Mouse (Mus musculus) liver, embryonic 15.5 days (tissue): ENCODE measurements around the gene Ces1a. TPM values are rescaled to one million over a fixed set of nuclear protein-coding genes. Genes with fewer than 3 reads are reported as not detected.

ENCODE experiments used
- ATAC-seq: fragments of 200-750 bp; cut with Nextera tagmentation; 2 replicates; pipeline ENCODE4 v1.8.0; 2017; ENCODE audit warnings: moderate number of reproducible peaks, mild to moderate bottlenecking, moderate library complexity; ENCODE audit not compliant: insufficient read depth
- H3K27ac ChIP-seq: fragments of 300-500 bp; sonication (generic); replicated peaks from 2 replicates; pipeline ENCODE4 v1.5.1; 2015; ENCODE audit warnings: mild to moderate bottlenecking, inconsistent platforms
- H3K27me3 ChIP-seq: fragments of 300-500 bp; sonication (generic); 2 replicates; pipeline ENCODE4 v1.6.1; 2015; ENCODE audit warnings: mild to moderate bottlenecking, inconsistent platforms
- H3K36me3 ChIP-seq: fragments of 300-500 bp; sonication (generic); replicated peaks from 2 replicates; pipeline ENCODE4 v1.6.1; 2015; ENCODE audit warnings: moderate library complexity, mild to moderate bottlenecking, inconsistent platforms
- H3K4me1 ChIP-seq: fragments of 300-500 bp; sonication (generic); replicated peaks from 2 replicates; pipeline ENCODE4 v1.6.1; 2015; ENCODE audit warnings: inconsistent platforms
- H3K4me2 ChIP-seq: fragments of 300-500 bp; sonication (generic); 2 replicates; pipeline ENCODE4 v1.6.1; 2015; ENCODE audit warnings: moderate library complexity, mild to moderate bottlenecking, inconsistent platforms
- H3K4me3 ChIP-seq: fragments of 300-500 bp; sonication (generic); replicated peaks from 2 replicates; pipeline ENCODE4 v1.5.1; 2015; ENCODE audit warnings: mild to moderate bottlenecking, inconsistent platforms
- H3K9ac ChIP-seq: fragments of 300-500 bp; sonication (generic); 2 replicates; pipeline ENCODE4 v1.6.1; 2015; ENCODE audit warnings: moderate library complexity, mild to moderate bottlenecking, inconsistent platforms
- H3K9me3 ChIP-seq: fragments of 300-500 bp; sonication (generic); replicated peaks from 2 replicates; pipeline ENCODE4 v1.6.1; 2016; ENCODE audit warnings: inconsistent platforms
- WGBS: fragments of 180-500 bp; shearing (Covaris S2); methylation state at CpG from one replicate; pipeline ENCODE4 v1.1.7; 2015; ENCODE audit warnings: mixed read lengths; ENCODE audit not compliant: insufficient replicate concordance; 5-methylcytosine and 5-hydroxymethylcytosine counted together
- polyA plus RNA-seq: library from polyadenylated mRNA; unstranded; fragments of >200 nt; fragmentation: Nextera tagmentation; extraction: Ambion mirVana; gene quantifications from 2 replicates; pipeline ENCODE4 v1.2.1, GENCODE M21; 2015

Gene Ces1a
- polyA plus RNA-seq = not detected in 2 replicates

GRCm38 (mm10) chr8:93048092-93048491 lies at the start of gene Ces1a:
Ces1a (minus strand) TSS chr8:93048192.
- Histone ChIP-seq H3K4me1 (no peaks in the 10 kb centered on the region), H3K27ac (no peak within 1 kb of the TSS), H3K27me3 (no peaks in the 10 kb centered on the region), H3K9me3 (no peaks in the 10 kb centered on the region), H3K9ac (no peak within 1 kb of the TSS), H3K36me3 (no peaks in the 10 kb centered on the region), H3K4me3 (no peak within 1 kb of the TSS), H3K4me2 (no peak within 1 kb of the TSS)
- no peak for ATAC-seq
- WGBS = 43% methylated on average over 3 of the region's 3 CpGs

DNA sequence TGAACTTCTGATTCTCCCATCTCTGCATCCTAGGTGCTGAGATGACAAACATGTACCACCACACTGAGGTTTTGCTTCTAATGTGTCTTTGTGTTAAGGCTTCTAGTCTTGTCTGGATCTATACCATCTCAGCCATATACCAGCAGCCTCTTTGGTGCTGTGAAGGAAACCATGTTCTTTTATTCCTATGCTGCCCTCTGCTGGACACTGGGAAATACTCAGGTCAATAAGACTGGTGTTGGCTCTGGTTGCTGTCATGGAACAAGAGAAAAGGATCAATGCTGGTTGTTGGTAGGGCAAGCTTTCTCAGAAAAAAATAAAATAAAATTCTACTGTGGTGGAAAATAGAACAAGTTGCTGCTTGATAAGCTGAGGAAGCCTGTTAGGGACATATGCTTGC lies 47.4 kb upstream of the Ces1a start:
- Histone ChIP-seq H3K4me2 (no peak overlapping the region), H3K9ac (no peak overlapping the region), H3K9me3 (no peaks in the 10 kb centered on the region), H3K36me3 (no peaks in the 10 kb centered on the region), H3K27me3 (no peaks in the 10 kb centered on the region), H3K27ac (no peak overlapping the region), H3K4me1 (no peaks in the 10 kb centered on the region), H3K4me3 (no peak overlapping the region)
- ATAC-seq = no peak

DNA sequence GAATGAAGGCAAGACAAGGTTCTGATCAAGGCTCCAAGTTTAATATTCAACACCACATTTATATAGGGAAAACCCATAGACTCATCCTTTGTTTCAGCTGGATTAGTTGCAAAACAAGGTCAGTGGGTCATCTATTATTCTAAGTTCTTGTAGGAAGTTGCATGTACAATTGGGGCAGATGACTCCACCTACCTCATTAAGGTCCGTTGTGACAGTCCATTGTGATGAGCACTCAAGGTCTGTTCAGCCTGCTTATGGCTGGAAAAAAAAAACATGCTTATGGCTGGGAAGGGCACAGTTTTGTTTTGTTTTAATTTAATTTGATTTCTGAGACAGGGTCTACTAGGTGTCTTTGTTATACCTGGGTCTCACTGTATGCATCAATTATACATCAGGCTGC lies 43.3 kb upstream of the Ces1a start:
- no peak overlapping the region for H3K4me3 ChIP-seq
- 53% methylated on average over 1 of the region's 1 CpGs for WGBS
- H3K36me3 ChIP-seq = no peaks in the 10 kb centered on the region
- no peaks in the 10 kb centered on the region for H3K4me1 ChIP-seq
- H3K4me2 ChIP-seq = no peak overlapping the region
- H3K9me3 ChIP-seq = no peaks in the 10 kb centered on the region
- H3K9ac ChIP-seq = no peak overlapping the region
- ATAC-seq = no peak
- no peaks in the 10 kb centered on the region for H3K27me3 ChIP-seq
- H3K27ac ChIP-seq = no peak overlapping the region

DNA sequence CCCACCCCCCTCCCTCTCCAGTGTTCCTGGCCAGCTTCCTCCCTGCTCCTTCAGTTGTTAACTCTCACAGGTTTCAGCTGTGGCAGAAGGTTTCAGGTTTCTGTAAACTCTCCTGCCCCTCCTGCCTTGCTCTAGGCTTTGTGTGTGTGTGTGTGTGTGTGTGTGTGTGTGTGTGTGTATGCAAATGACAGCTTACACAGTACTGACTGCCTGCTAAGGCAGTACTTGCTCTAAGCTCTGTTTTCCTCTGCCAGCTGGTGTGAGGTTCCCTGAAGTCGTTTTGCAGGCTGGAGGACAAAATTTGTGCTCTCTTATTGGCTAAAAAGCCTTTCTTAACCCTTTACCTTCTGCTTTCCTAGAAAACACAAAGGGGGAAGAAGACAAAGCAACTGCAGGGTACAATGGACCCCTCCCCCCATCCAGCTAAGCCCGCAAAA lies 40.7 kb upstream of the Ces1a start:
- no peaks in the 10 kb centered on the region for H3K4me1 ChIP-seq
- no peaks in the 10 kb centered on the region for H3K9me3 ChIP-seq
- H3K4me3 ChIP-seq = no peak overlapping the region
- H3K36me3 ChIP-seq = no peaks in the 10 kb centered on the region
- 6% methylated on average over 2 of the region's 2 CpGs for WGBS
- ATAC-seq = no peak
- H3K27ac ChIP-seq = no peak overlapping the region
- H3K9ac ChIP-seq = no peak overlapping the region
- no peak overlapping the region for H3K4me2 ChIP-seq
- H3K27me3 ChIP-seq = no peaks in the 10 kb centered on the region

- H3K4me1 ChIP-seq = no peaks in the 10 kb centered on the region
- H3K36me3 ChIP-seq = no peaks in the 10 kb centered on the region
- H3K4me3 ChIP-seq = no peak overlapping the region
- no peaks in the 10 kb centered on the region for H3K27me3 ChIP-seq
- 30% methylated on average over 7 of the region's 7 CpGs for WGBS
- no peak overlapping the region for H3K4me2 ChIP-seq
- H3K9ac ChIP-seq = no peak overlapping the region
- H3K9me3 ChIP-seq = no peaks in the 10 kb centered on the region
- no peak for ATAC-seq
- no peak overlapping the region for H3K27ac ChIP-seq
These were observed 40.2 kb upstream of the Ces1a start for GRCm38 (mm10) chr8:93088193-93088592.

GRCm38 (mm10) chr8:93079887-93080286 lies 31.9 kb upstream of the Ces1a start, which contains the start of gene Ces1b:
Ces1b (minus strand) TSS chr8:93080017.
- Histone ChIP-seq H3K4me1 (no peaks in the 10 kb centered on the region), H3K36me3 (no peaks in the 10 kb centered on the region), H3K9ac (no peak within 1 kb of the TSS), H3K27ac (no peak within 1 kb of the TSS), H3K4me3 (no peak within 1 kb of the TSS), H3K4me2 (no peak within 1 kb of the TSS), H3K27me3 (no peaks in the 10 kb centered on the region), H3K9me3 (no peaks in the 10 kb centered on the region)
- ATAC-seq = no peak
- 47% methylated on average over 2 of the region's 2 CpGs for WGBS

DNA sequence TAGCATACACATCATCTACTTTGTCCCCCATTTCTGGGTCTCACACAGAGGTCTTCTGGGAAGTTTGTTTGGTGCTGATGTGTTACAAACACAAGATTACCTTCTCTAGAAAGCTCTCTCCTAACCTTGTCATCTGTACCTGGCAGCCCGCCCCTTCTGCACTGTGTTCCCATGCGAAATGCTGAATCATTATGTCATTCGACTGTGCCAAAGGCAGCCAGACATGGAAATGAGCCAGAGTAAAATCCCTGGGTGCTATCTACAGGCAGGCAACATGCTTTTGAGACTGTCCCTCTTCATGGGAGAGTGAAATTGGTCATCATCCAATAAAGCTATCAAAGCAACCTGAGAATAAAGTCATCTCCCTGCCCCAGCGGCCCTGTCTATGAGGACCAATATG lies 27.3 kb upstream of the Ces1a start:
- Histone ChIP-seq H3K9ac (no peak overlapping the region), H3K4me3 (no peak overlapping the region), H3K4me2 (no peak overlapping the region), H3K27ac (no peak overlapping the region), H3K36me3 (no peaks in the 10 kb centered on the region), H3K27me3 (no peaks in the 10 kb centered on the region), H3K4me1 (no peaks in the 10 kb centered on the region), H3K9me3 (no peaks in the 10 kb centered on the region)
- ATAC-seq = no peak
- 67% methylated on average over 4 of the region's 4 CpGs for WGBS

- H3K4me2 ChIP-seq = no peak overlapping the region
- no peak for ATAC-seq
- no peak overlapping the region for H3K4me3 ChIP-seq
- H3K36me3 ChIP-seq = no peaks in the 10 kb centered on the region
- no peak overlapping the region for H3K27ac ChIP-seq
- H3K27me3 ChIP-seq = no peaks in the 10 kb centered on the region
- H3K9ac ChIP-seq = no peak overlapping the region
- H3K4me1 ChIP-seq = no peaks in the 10 kb centered on the region
- no peaks in the 10 kb centered on the region for H3K9me3 ChIP-seq
- 60% methylated on average over 3 of the region's 3 CpGs for whole genome bisulfite sequencing
These were observed 15.6 kb upstream of the Ces1a start for GRCm38 (mm10) chr8:93063416-93064117.

DNA sequence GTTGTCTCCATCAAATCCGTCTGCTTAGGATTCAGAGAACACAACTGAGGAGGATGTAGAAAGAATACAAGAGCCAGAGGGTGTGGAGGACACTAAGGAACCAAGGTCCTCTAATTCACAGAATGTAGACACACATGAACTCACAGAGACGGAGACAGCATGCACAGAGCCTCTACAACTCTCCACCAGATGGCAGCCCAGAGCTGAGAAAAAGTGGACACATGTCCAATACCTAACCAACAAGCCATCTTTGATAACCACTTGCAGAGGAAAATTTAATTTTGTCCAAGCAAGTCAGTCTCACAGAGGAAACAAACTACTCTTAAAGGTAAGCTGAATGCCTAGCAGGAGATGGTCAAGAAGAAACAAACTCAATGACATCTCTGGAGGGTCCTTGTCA lies 11.2 kb upstream of the Ces1a start:
- Histone ChIP-seq H3K9me3 (no peaks in the 10 kb centered on the region), H3K4me1 (no peaks in the 10 kb centered on the region), H3K4me2 (no peak overlapping the region), H3K4me3 (no peak overlapping the region), H3K27me3 (no peaks in the 10 kb centered on the region), H3K9ac (no peak overlapping the region), H3K36me3 (no peaks in the 10 kb centered on the region), H3K27ac (no peak overlapping the region)
- 9% methylated on average over 2 of the region's 2 CpGs for WGBS
- ATAC-seq = no peak

GRCm38 (mm10) chr8:93055238-93055637 lies 7.2 kb upstream of the Ces1a start:
- no peaks in the 10 kb centered on the region for H3K36me3 ChIP-seq
- no peak overlapping the region for H3K9ac ChIP-seq
- no peaks in the 10 kb centered on the region for H3K4me1 ChIP-seq
- ATAC-seq = no peak; the same call in 1 of the 2 replicates
- H3K27me3 ChIP-seq = no peaks in the 10 kb centered on the region
- H3K9me3 ChIP-seq = no peaks in the 10 kb centered on the region
- no peak overlapping the region for H3K27ac ChIP-seq
- H3K4me3 ChIP-seq = no peak overlapping the region
- no peak overlapping the region for H3K4me2 ChIP-seq
- 18% methylated on average over 2 of the region's 2 CpGs for WGBS

DNA sequence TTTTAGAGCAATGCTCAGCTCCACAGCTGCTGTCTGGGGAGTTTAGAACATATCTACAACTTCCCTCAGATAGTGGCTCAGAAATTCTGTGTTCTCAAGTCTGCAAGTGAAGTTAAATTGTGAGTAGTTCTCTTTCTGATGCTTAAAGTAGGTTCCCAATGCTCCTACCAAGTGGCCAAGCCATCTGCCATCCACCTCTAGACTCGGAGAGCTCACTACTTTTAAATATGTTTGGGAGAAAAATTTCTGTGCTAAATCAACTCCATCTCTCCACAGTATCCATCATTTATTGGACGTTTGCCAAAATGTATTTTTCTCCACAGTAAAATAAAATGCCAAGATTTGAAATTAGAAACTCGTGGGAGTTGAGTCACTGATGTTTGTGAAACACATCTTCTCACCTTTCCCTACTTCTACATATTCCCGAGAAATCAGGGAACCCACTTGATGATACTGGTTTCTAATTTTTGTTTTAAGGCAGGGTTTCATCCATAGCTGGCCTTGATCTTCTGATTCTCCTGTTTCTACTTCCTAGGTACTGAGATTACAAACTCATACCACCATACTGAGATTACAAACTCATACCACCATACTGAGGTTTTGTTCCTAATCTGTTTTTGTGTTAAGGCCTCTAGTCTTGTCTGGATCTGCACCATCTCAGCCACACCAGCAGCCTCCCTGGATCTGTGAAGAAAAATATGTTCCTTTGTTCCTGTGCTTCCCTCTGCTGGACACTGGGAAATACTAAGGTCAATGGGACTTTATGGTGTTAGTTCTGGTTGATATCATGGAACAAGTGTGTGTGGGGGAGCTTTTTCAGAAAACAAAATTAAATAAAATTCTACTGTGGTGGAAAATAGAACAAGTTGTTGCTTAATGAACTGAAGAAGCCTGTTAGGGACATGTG lies 771 bp upstream of the Ces1a start:
- Histone ChIP-seq H3K27ac (no peak overlapping the region), H3K9me3 (no peaks in the 10 kb centered on the region), H3K4me2 (no peak overlapping the region), H3K4me3 (no peak overlapping the region), H3K36me3 (no peaks in the 10 kb centered on the region), H3K9ac (no peak overlapping the region), H3K4me1 (no peaks in the 10 kb centered on the region), H3K27me3 (no peaks in the 10 kb centered on the region)
- 36% methylated on average over 4 of the region's 4 CpGs for WGBS
- ATAC-seq = no peak
